Mouse (Mus musculus) granulocyte monocyte progenitor cell, adult 5-6 weeks (primary cell): Measurements from ENCODE around the gene Mospd3. TPM values are rescaled to one million over a fixed set of nuclear protein-coding genes. Genes with fewer than 3 reads are reported as not detected.

Source experiments
- ATAC-seq: replicated peaks from 2 replicates; pipeline ENCODE4 v1.8.0; 2016; ENCODE audit warnings: mild to moderate bottlenecking, moderate TSS enrichment, inconsistent platforms; ENCODE audit not compliant: poor library complexity, severe bottlenecking
- total RNA-seq, 2 experiments: library from RNA; stranded (forward) in 1 of 2; stranded (reverse) in 1 of 2; fragments of 200-712, 200-1000 nt in 1 of 2; fragments of >200 nt in 1 of 2; fragmentation: Nextera tagmentation in 1 of 2; gene quantifications; 2 replicates each; pipeline ENCODE4 v1.2.3; 2014 to 2017

Mospd3 gene
- total RNA-seq, 2 experiments from 2014 or later: 4.0 to 159 TPM

DNA sequence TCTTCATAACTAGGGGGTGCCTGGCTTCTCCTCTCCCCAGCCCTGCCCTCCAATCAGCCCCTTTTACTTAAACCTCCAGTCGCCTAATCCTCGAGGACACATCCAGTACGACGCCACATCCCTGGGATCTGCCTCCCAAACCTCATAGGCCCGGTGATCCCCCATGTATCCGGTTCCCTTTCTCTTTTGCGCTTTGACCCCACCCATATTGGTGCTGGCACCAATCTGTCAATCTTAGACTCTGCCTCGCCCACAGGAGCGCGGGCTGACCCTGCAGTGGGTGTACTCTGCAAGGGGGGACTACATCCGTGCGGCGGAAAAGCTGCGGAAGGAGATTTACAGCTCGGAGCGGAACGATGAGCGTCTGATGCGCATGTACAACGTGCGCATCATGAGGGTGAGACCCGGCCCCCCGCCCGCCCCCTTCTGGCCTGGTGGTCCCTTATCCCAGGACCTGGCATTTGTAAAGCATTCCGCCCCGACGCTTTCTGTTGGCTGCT is 17.1 kb downstream of the Mospd3 start:
- ATAC-seq: no peak

DNA sequence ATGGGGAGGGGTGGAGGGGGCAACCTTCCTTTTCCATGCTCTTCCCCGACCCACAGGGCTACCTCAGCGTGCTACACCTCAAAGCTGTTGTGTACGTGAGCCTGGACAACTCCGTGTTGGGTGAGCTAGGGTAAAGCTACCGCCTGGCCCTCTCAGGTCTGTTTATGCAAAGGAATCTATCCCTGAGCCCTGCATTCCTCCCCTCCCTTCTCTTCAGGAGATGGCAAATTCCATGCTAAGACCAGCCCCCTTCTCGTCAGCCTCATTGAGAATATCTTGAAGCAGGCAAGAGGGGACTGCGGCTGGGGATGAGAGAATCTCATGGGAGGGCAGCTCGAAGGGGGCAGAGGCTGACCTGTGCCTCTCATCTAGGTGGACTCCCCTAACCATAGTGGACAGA is 18.2 kb downstream of the Mospd3 start:
- no peak for ATAC-seq

DNA sequence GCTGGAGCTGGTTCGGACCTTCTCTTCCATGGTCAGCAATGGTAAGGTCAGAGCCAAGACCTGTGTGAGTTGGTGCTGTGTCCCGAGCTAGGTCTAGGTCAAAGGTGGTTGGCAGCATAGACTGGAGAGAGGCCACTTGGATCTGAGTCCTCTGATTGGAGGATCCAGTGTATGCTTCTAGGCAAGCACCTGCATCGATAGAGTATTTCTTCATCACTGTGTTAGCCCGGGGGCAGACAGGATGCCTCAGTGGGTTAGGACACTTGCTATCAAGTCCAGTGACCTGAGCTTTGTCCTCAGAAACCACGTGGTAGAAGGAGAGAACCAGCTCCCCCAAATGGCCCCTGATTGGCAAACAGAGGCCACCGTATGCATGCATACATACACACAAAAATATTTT is 20.6 kb downstream of the Mospd3 start:
- no peak for ATAC-seq

DNA sequence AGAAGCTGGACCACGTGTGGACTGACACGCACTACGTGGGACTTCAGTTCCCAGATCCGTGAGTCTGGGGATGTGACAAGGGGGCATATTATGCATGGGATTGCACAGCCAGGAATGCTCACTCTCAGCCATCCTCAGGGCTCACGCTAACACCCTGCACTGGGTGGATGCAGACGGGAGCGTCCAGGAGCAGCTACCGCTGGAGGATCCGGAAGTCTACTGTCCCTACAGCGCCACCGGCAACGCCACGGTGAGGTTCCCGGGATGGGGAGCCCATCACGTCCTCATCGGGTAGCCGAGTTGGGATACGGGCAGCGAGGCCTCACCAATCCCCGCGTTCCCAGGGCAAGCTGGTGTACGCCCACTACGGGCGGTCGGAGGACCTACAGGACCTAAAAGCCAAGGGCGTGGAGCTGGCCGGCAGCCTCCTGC is 26.4 kb downstream of the Mospd3 start:
- ATAC-seq: no peak

DNA sequence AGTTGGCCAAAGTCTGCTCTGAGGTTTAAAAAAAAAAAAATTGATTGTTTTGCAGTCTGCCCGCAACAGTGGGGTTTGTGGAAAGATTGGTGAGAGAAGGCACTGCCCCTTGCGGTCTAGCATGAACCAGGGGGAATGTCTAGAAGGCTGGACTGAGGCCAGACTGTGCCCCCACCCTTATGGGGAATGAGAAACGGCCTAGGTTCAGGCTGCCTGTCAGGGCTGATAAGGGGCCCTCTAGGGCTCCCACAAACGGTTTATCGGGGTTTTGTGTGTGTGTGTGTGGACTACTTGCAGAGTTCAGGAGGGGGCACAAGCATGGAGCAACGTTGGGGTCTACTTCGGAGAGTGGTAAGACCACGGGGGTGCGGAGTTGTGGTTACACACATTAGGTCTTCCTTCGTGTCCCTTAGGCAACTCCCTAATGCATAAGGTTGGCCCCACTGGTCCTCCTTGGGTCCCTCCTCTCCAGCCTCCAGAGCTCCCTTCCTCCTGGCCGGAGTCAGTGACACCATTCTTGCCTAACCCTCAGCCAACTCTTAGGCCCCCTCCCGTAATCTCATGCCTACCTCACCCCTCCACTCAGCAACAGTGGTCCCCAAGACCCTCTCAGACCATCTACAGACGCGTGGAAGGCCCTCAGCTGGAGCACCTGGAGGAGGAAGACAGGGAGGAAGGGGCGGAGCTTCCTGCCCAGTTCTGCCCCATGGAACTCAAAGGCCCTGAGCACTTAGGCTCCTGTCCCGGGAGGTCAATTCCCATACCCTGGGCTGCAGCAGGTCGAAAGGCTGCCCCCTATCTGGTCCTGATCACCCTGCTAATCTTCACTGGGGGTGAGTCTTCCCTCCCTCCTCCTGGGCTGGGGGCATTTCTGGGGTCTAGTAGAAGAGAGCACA is 29.9 kb downstream of the Mospd3 start:
- peak; percentile 57 for ATAC-seq

DNA sequence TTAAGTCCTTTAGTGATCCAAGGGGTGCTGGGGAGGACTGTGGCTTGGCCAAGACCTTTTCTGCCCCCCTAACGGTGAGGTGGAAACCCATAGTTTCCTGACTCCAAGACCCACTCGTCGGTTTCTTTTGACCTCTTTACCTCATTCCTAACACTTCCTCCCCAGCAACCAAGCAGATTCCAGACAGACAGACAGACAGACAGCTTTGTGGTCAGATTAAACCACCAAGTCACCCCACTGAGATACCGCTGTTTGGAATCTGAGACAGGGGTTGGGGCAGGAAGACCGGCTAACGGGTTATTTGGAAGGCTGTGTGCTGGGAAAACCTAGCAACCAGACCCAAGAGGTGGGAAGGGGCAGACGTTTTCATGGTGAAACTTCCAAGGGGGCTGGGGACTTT is 30.7 kb downstream of the Mospd3 start:
- ATAC-seq: peak; percentile 28; the same call in 1 of the 2 replicates

DNA sequence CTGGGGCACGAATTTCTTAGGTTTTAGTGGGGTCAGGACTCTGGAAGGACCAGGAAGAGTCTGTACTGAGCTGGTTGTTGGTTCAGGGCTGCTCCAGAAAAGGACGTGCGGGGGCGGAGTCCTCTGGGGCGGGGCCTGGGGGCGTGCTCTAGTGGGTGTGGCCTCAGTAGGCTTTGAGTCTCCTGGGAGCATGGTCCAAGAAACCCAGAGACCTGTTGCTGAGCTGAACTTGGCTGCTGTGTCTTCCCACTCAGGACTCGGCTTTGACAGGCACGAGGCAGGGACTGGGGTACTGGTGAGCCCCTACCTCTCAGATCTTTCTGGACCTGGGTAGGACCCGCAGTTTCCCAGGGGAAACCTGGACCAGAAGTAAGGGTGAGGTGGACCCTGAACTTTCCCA is 31.2 kb downstream of the Mospd3 start, which contains the start of gene Tfr2:
TSS of gene Tfr2 (plus strand) at position 176 of the 400 bp plus-strand sequence.
- ATAC-seq: peak; percentile 74

DNA sequence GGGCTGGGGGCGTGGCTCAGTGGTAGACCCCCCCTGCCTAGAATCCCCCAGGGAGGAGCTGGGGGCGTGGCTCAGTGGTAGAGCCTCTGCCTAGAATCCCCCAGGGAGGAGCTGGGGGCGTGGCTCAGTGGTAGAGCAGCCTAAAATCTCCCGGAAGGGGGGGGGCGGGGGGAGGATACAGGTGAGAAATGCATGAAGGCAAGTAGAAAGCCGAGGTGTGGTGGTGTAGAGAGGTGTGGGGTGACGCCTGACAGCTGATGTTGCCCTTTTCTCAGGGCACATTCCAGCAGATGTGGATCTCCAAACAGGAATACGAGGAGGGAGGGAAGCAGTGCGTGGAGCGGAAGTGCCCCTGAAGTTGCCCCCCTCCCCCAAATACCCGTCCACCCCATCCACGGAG is 31.8 kb downstream of the Mospd3 start:
- no peak for ATAC-seq

DNA sequence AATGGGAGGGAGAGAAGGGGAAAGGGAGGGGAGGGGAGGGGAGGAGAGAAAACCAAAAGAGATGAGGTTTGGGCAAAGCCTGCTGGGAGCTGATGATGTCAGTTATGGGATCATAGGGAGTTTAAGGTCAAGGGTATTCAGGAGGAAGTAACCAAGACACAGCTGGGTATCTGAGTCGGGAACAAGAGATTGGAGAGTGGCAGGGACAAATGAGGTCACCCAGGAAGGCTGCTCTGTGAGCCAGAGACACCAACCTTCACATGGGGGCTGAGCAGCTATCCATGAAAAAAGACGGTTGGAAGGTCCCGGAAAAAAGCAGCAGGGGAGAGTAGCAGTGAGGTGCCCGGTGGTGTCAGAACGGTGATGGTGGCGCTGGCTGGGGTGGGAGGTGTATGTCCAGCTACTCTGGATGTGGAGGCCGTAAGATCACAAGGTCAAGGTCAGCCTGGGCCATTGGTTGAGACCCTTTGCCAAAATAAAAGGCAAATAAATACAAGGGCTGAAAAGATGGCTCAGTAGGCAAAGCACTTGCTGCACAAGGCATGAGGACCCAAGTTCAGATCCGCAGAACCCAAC is 32.5 kb downstream of the Mospd3 start:
- no peak for ATAC-seq

DNA sequence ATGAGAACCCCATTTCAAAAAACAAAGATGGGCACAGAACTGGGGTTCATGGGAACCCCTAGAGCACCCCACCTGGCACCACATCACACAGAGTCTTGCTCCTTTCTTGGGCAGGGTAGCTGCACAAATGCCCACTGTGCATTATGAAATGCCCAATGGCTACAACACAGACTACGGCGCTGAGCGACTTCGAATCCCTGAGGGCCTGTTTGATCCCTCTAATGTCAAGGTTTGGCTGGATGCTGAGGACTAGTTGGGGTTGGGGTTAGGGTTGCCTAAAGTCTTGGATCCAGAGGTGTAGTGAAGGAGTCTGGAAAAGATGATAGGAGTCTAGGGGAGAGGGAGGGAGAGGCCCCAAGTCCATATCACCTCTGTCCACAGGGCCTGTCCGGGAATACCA is 34.4 kb downstream of the Mospd3 start:
- ATAC-seq: no peak

DNA sequence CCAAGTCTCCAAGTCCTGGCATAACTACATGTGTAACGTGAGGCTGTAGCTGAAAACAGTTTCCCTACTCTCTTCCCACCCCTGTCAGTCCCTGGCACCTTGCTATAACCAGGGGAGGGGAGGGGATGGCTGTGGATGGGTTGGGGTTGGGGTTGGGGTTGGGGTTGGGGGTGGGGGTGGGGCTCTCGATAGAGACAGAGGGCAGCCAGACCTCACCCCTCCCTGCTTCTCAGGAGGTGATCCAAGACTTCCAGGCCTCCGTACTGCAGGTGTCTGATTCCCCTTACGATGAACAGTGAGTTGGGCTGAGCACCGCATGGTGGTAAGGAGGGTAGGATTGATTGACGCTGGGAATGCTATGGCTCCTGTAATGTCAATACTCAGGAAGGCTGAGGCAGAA is 35.1 kb downstream of the Mospd3 start:
- ATAC-seq: no peak

DNA sequence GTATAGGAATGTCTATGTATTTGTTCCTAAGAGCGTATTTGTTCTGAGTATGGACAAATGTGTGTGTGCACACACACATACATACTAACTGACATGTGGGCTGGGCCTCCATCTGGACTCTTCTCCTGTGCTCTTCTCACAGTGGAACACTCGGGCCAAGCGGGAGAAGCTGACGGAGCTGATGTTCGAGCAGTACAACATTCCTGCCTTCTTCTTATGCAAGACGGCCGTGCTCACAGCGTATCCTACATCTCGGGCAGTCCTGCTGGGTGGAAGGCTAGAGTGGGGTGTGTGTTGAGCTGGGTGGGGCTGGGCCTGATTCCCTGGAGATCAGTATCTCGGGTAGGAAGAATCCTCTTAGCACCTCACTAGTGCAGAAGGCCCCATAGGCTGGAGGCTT is 37.9 kb downstream of the Mospd3 start:
- ATAC-seq: no peak

DNA sequence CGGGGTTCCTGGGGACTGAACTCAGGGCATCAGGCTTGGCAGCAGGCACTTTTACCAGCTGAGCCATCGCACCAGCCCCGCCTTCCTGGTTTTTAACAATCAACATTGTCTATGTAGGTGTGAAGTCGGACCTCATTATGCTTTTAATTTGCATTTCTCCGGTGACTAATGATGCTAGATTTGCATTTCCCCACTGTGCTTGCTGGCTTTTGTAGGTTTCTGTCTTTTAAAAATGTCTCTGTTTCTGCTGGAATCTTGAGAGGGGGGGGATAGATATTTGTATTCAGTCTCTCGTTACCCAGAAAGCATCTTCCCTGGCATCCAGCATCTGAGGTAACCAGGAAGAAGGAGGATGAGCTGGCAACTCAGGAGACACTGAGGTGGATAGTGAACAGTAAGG is 39.3 kb downstream of the Mospd3 start:
- no peak for ATAC-seq

DNA sequence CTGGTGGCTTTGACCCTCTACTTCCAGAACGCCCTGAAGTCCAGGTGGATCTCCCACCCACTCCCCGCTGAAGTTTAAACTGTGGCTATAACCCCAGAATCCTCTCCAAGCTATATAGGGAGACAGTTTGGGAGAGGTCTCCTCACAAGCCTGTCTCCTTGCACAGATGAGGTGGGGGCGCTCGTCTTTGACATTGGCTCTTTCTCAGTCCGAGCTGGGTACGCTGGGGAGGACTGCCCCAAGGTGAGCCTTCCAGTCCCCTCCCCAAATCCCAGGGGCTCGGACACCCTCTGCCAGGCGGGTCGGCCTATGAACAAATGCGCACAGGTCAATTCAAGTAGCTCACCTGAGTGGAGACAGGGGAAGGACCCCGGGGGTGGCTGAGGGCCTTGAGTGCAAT is 47.0 kb downstream of the Mospd3 start:
- no peak for ATAC-seq

DNA sequence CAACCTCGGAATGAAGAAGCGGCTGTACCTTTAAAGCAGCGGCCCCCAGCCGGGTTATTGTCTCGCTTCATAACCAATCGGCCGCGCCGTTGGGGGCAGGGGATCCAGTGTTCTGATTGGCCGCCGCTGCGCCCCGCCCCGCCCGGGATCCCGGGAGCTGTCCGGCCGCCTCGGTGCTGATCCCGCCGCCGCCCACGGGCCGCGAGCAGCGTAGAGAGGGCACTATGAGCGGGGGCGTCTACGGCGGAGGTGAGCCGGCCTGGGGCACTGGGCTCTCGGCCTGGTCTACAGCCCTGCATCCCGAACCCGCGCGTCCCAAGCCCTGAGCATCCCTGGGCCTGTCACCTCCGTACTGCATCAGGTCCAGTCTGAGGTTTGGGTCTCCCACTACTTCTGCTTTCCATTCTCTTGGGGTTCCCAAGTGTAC is 47.4 kb downstream of the Mospd3 start, which contains the start of gene Actl6b:
TSS of gene Actl6b (plus strand) at position 107 of the 427 bp plus-strand sequence.
- peak; percentile 92 for ATAC-seq

DNA sequence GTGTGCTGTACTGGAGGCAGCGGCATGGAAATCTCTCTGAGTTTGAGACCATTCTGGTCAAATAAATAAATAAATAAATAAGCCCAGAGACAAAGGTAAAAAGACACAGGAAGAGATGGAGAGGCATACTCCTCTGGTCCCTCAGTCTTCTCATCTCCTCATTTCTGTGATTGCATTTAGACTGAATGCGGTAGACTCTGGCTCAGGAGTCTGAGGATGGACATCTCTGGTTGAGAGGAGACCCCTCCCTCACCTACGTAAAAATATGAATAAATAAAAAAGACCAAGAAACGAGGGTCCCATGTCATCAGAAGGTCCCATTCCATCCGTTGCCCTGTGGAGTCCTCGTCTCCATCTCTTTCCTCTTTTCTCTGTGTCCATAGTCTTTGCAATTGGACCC is 47.9 kb downstream of the Mospd3 start:
- no peak for ATAC-seq

DNA sequence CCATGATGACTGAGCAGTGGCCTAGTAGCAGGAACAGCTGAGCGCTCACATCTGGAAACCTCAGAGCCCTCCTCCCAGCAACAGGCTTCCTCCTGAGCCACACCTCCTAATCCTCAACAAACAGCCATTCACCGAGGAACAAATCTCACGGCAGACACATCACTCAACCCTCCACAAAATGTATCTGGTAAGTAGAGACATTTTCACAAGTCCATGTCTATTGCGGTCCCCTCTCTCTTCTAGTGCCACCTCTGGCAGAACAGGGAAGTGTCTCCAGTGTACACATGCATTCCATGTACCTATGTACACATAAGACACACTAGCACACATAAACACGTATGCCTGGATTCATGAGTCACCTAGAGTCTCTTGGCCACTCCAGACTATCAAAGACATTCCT is 49.7 kb downstream of the Mospd3 start:
- 0 out of 2 replicates have a peak, but pooled peaks have one; percentile 41 for ATAC-seq

DNA sequence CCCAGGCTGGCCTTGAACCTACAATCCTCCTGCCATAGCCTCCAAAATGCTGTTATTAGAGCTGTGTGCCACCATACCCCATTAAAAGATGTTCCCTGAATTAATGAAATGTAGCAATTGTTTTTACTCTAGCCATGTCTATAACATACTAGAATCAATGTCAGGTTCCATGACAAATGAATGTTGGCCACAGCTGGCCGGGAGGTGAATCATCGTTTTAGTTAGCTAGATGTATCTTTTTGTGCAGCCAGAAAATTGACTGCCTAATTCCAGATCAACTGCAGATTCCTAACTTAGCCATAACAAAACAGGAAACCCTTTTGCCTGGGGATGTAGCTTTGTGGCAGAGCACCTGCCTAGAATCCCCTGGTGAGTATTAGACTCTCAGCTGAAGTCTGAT is 51.0 kb downstream of the Mospd3 start:
- no peak for ATAC-seq
